In genomic region chr13:56135231-56136052, GRCm38 (mm10) we compare ENCODE assay signal across 8 mouse cellular contexts. TPM values are rescaled to one million over a fixed set of nuclear protein-coding genes. Genes with fewer than 3 reads are reported as not detected.
DNase-seq lines count a peak whose midpoint lies in the region; ATAC-seq and TF ChIP-seq lines count a peak whose summit lies in the region.

No protein-coding gene starts in this region.

- H3K36me3 ChIP-seq in forebrain, embryonic 15.5 days: no peaks in the 10 kb centered on the region
- no peaks in the 10 kb centered on the region for H3K36me3 ChIP-seq in neural tube, embryonic 15.5 days

- intact Hi-C loops in heart, postnatal 25 days (cut with DNase I): loop anchor here (2.0 kb wide), 1 partner anchor 17 kb away; no protein-coding TSS in a partner anchor

- TF ChIP-seq CTCF in layer of hippocampus, adult 2 months (conservative IDR thresholded peaks at IDR 0.05): no peak
- no peak for TF ChIP-seq CTCF in lung, adult 2 months (IDR thresholded peaks at IDR 0.05; ENCODE audit: insufficient read depth, low read length)

- 0 out of 2 replicates have a peak, but pooled peaks cover 2% of the 10 kb centered on the region for H3K27me3 ChIP-seq in forebrain, embryonic 15.5 days
- H3K27me3 ChIP-seq in neural tube, embryonic 15.5 days (replicated peaks): no peaks in the 10 kb centered on the region

- 1% methylated on average over 77 of the region's 89 CpGs for WGBS in forebrain, embryonic 15.5 days
- whole genome bisulfite sequencing in lung, adult 2 months: 2% methylated on average over 76 of the region's 89 CpGs
- 2% methylated on average over 66 of the region's 89 CpGs for WGBS in neural tube, embryonic 15.5 days

- H3K4me1 ChIP-seq in forebrain, embryonic 15.5 days: peaks cover 25% of the 10 kb centered on the region
- H3K4me1 ChIP-seq in lung, adult 2 months (ENCODE audit: control insufficient read depth, insufficient read depth, low read length): peaks cover 10% of the 10 kb centered on the region; the same call in 1 of the 2 replicates
- H3K4me1 ChIP-seq in neural tube, embryonic 15.5 days: peaks cover 44% of the 10 kb centered on the region

- peak overlapping the region; percentile 96 for H3K9ac ChIP-seq in forebrain, embryonic 15.5 days (replicated peaks)
- peak overlapping the region; percentile 94 for H3K9ac ChIP-seq in neural tube, embryonic 15.5 days (replicated peaks)

- TF ChIP-seq POLR2A in lung, adult 2 months (IDR thresholded peaks at IDR 0.05; ENCODE audit: borderline replicate concordance, extremely low read depth, low read depth, low read length): peak; percentile 53; the same call in 1 of the 2 replicates

- ATAC-seq in forebrain, embryonic 15.5 days (replicated peaks): peak; percentile 85
- peak; percentile 89 for ATAC-seq in neural tube, embryonic 15.5 days (ENCODE audit: low FRiP score)

- H3K4me2 ChIP-seq in forebrain, embryonic 15.5 days (replicated peaks): peak overlapping the region; percentile 80
- peak overlapping the region; percentile 91 for H3K4me2 ChIP-seq in neural tube, embryonic 15.5 days

- peak overlapping the region; percentile 85 for H3K27ac ChIP-seq in forebrain, embryonic 15.5 days (replicated peaks)
- peak overlapping the region; percentile 95 for H3K27ac ChIP-seq in layer of hippocampus, adult 2 months
- peak overlapping the region; percentile 87 for H3K27ac ChIP-seq in neural tube, embryonic 15.5 days (replicated peaks)

- H3K4me3 ChIP-seq in forebrain, embryonic 15.5 days: peak overlapping the region; percentile 99
- H3K4me3 ChIP-seq in layer of hippocampus, adult 2 months: peak overlapping the region; percentile 95
- H3K4me3 ChIP-seq in lung, adult 2 months (replicated peaks; ENCODE audit: extremely low read depth, low read depth, low read length): peak overlapping the region; percentile 78
- H3K4me3 ChIP-seq in neural tube, embryonic 15.5 days (replicated peaks): peak overlapping the region; percentile 96

- DNase-seq in ES-CJ7 (ENCODE audit: low read depth, low spot score): peak; percentile 77
- peak; percentile 84 for DNase-seq in cerebellum, adult 11 months
- DNase-seq in heart, postnatal 25 days (ENCODE audit: low spot score): peak; percentile 82
- peak; percentile 81 to 85 for DNase-seq in layer of hippocampus, adult 2 months (ENCODE audit: low spot score in 2 of 2)
- peak; percentile 91 for DNase-seq in lung, adult 2 months
- DNase-seq in testis, postnatal 10 days (ENCODE audit: low spot score): peak; percentile 96

- H3K9me3 ChIP-seq in forebrain, embryonic 15.5 days: no peaks in the 10 kb centered on the region
- no peaks in the 10 kb centered on the region for H3K9me3 ChIP-seq in neural tube, embryonic 15.5 days (replicated peaks)

RNA-seq across cellular contexts. Expression of gene H2afy, which starts 0.7 kb away (rescaled TPM):
- 424 and 456 TPM in 2 replicates for polyA plus RNA-seq in forebrain, embryonic 15.5 days (2015; fragmentation: Nextera tagmentation; extraction: Ambion mirVana)
- 10 to 100 TPM; 50.9 to 53.9 TPM for total RNA-seq in heart, postnatal 25 days (2021)
- total RNA-seq in layer of hippocampus, adult 2 months (2021): 100 to 1,000 TPM; 118 to 122 TPM
- polyA plus RNA-seq in lung, adult 2 months (2012; rRNA removed): 85.2 and 110 TPM in 2 replicates
- 244 and 272 TPM in 2 replicates for polyA plus RNA-seq in neural tube, embryonic 15.5 days (2015; fragmentation: Nextera tagmentation; extraction: Ambion mirVana)

RNA-seq across cellular contexts. Expression of gene Tifab, which starts 43.2 kb away (rescaled TPM):
- 0.87 and 1.0 TPM in 2 replicates for polyA plus RNA-seq in forebrain, embryonic 15.5 days (2015; fragmentation: Nextera tagmentation; extraction: Ambion mirVana)
- total RNA-seq in heart, postnatal 25 days (2021): 1 to 10 TPM; 1.3 to 1.5 TPM
- total RNA-seq in layer of hippocampus, adult 2 months (2021): 1 to 10 TPM; 1.7 to 1.8 TPM
- polyA plus RNA-seq in lung, adult 2 months (2012; rRNA removed): 9.2 and 13.9 TPM in 2 replicates
- polyA plus RNA-seq in neural tube, embryonic 15.5 days (2015; fragmentation: Nextera tagmentation; extraction: Ambion mirVana): 1.1 and 2.3 TPM in 2 replicates

Comparison
In these comparisons a context has a peak if more than half of its experiments do, and no peak if none do; other contexts are left out.
1. Peak in every context shown above with its lines: DNase-seq, ATAC-seq, H3K4me3 ChIP-seq and H3K27ac ChIP-seq.